Mouse (Mus musculus) hindbrain, embryonic 15.5 days (tissue): ENCODE results near the gene Cwc27. TPM values are rescaled to one million over a fixed set of nuclear protein-coding genes. Genes with fewer than 3 reads are reported as not detected.

Source experiments
- ATAC-seq: fragments of 200-750 bp; cut with Nextera tagmentation; 2 replicates; pipeline ENCODE4 v1.8.0; 2017; ENCODE audit warnings: low read depth, moderate number of reproducible peaks, moderate TSS enrichment; ENCODE audit not compliant: low FRiP score
- H3K27ac ChIP-seq: fragments of 300-500 bp; sonication (generic); replicated peaks from 2 replicates; pipeline ENCODE4 v1.5.1; 2015; ENCODE audit warnings: mild to moderate bottlenecking, inconsistent platforms
- H3K27me3 ChIP-seq: fragments of 300-500 bp; sonication (generic); 2 replicates; pipeline ENCODE4 v1.6.1; 2015; ENCODE audit warnings: control low read depth, inconsistent platforms
- H3K36me3 ChIP-seq: fragments of 300-500 bp; sonication (generic); 2 replicates; pipeline ENCODE4 v1.6.1; 2015; ENCODE audit warnings: control low read depth, inconsistent platforms
- H3K4me1 ChIP-seq: fragments of 300-500 bp; sonication (generic); replicated peaks from 2 replicates; pipeline ENCODE4 v1.6.1; 2015; ENCODE audit warnings: control low read depth, inconsistent platforms
- H3K4me2 ChIP-seq: fragments of 300-500 bp; sonication (generic); 2 replicates; pipeline ENCODE4 v1.6.1; 2015; ENCODE audit warnings: moderate library complexity, mild to moderate bottlenecking, inconsistent platforms
- H3K4me3 ChIP-seq: fragments of 300-500 bp; sonication (generic); 2 replicates; pipeline ENCODE4 v1.5.1; 2015; ENCODE audit warnings: mild to moderate bottlenecking, inconsistent platforms
- H3K9ac ChIP-seq: fragments of 300-500 bp; sonication (generic); 2 replicates; pipeline ENCODE4 v1.6.1; 2015; ENCODE audit warnings: inconsistent platforms
- H3K9me3 ChIP-seq: fragments of 300-500 bp; sonication (generic); 2 replicates; pipeline ENCODE4 v1.6.1; 2016; ENCODE audit warnings: control low read depth, inconsistent platforms
- WGBS: fragments of 180-500 bp; shearing (Covaris S2); methylation state at CpG from one replicate; pipeline ENCODE4 v1.1.7; 2015; 5-methylcytosine and 5-hydroxymethylcytosine counted together
- polyA plus RNA-seq: library from polyadenylated mRNA; unstranded; fragments of >200 nt; fragmentation: Nextera tagmentation; extraction: Ambion mirVana; gene quantifications from 2 replicates; pipeline ENCODE4 v1.2.1, GENCODE M21; 2015

Gene Cwc27
- polyA plus RNA-seq, 1 experiment from 2014 or later, result 19.9 TPM

DNA sequence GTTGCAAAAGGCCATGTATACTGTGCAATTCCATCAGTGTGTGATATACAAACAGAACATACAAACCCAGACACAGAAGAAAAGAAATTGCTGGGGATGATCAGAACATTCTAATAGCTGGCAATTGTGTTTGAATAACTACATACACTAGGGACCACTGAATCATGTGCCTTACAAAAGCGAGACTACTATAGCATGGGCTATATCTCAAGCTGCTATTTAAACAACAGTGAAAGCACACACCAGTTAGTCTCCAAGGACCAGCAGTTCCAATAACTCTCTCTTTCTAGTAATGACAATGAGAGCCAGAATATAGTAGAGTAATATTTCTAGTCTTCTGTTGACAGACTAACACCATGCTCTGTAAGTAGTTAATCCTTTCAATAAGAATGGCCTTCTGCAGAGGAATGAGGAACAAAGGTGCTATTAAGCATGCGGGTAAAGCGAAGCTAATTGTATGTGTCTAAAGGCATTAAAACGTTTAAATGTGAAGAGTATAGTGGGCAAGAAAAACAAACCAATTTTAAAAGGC lies 222.1 kb downstream of the Cwc27 start:
- peaks cover 6% of the 10 kb centered on the region; the same call in 1 of the 2 replicates for H3K4me1 ChIP-seq
- no peak overlapping the region for H3K4me2 ChIP-seq
- H3K9ac ChIP-seq, result no peak overlapping the region
- H3K27me3 ChIP-seq, result no peaks in the 10 kb centered on the region
- 0 out of 2 replicates have a peak, but pooled peaks have one; percentile 48 for ATAC-seq
- H3K36me3 ChIP-seq, result no peaks in the 10 kb centered on the region
- 50% methylated on average over 4 of the region's 4 CpGs for WGBS
- no peak overlapping the region for H3K27ac ChIP-seq
- no peak overlapping the region for H3K4me3 ChIP-seq
- no peaks in the 10 kb centered on the region for H3K9me3 ChIP-seq

DNA sequence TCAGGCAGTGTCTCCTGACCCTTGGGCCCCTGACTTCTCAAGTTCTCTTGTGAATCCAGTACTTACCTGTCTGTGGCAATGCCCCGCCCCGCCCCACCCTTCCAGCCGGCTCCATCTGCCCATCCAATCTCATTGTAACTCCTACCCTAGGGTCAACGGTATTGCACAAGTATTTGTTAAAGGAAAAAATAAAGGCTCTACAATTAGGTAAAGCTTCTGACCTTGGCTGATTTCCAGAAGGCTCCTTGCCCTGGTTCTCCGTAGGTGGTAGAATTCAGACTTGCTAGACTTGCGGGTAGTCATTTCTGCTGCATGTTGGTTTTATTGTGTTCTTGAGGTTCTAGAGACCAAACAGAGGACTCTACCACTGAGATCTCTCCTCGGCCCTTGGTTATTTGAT lies 226.0 kb downstream of the Cwc27 start:
- Histone ChIP-seq H3K4me1 (peaks cover 6% of the 10 kb centered on the region; the same call in 1 of the 2 replicates), H3K4me3 (no peak overlapping the region), H3K27me3 (no peaks in the 10 kb centered on the region), H3K27ac (no peak overlapping the region), H3K36me3 (no peaks in the 10 kb centered on the region), H3K9ac (no peak overlapping the region), H3K9me3 (no peaks in the 10 kb centered on the region), H3K4me2 (no peak overlapping the region)
- 86% methylated on average over 7 of the region's 7 CpGs for WGBS
- no peak for ATAC-seq

DNA sequence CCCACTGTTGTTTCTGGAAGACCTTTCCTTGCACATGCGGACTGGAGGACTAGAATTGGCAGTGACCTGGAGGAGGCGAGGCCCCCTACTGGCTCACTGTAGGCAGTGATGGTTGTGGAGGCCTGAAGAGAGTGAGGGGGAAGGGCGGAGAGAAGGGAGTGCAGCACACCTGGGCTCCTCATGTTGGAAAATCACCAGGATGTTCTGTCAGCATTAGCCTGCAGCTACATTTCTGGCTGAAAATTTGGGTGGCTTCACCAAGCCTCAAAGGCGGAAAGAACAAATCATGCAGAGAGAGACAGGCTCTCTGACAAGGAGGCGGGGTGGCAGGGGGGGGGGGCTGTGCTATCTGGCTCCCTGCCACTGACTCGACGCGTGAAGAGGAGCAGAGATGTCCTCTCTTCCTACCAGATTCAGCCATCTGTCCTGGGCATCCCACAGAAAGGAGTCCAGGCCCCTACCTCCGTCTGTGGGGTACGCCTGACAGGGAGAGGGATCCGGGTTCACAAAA lies 226.8 kb downstream of the Cwc27 start:
- no peak overlapping the region for H3K4me3 ChIP-seq
- WGBS, result 46% methylated on average over 11 of the region's 11 CpGs
- ATAC-seq, result peak; percentile 69
- no peak overlapping the region for H3K27ac ChIP-seq
- peaks cover 6% of the 10 kb centered on the region; the same call in 1 of the 2 replicates for H3K4me1 ChIP-seq
- no peaks in the 10 kb centered on the region for H3K27me3 ChIP-seq
- no peak overlapping the region for H3K9ac ChIP-seq
- no peaks in the 10 kb centered on the region for H3K9me3 ChIP-seq
- no peak overlapping the region for H3K4me2 ChIP-seq
- no peaks in the 10 kb centered on the region for H3K36me3 ChIP-seq

DNA sequence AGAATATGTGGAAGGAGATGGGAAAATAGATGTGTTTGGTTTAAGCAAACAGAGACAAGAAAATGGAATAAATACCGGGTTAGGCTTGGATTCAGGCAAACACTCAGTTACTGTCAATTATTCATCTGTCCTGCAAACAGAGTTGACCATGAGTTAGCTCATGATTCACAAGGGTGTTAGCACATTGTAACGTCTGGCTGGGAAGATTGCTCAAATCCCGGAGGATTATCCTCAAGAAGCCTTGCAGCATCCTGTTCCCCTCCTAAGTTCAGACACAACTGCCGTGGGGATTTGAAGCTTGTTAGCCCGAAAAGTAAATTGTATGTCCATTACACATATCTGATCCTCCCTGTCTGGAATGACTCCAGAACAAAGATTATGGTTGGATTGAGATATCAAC lies 228.6 kb downstream of the Cwc27 start:
- Histone ChIP-seq H3K9ac (no peak overlapping the region), H3K4me3 (no peak overlapping the region), H3K36me3 (no peaks in the 10 kb centered on the region), H3K9me3 (no peaks in the 10 kb centered on the region), H3K27me3 (no peaks in the 10 kb centered on the region), H3K4me1 (peaks cover 6% of the 10 kb centered on the region; the same call in 1 of the 2 replicates), H3K4me2 (no peak overlapping the region), H3K27ac (no peak overlapping the region)
- 76% methylated on average over 5 of the region's 5 CpGs for WGBS
- ATAC-seq, result no peak

Other genes with a start within 250 kb of the Cwc27 start
- 15.7 and 15.9 TPM in 2 replicates for gene Srek1ip1, start 24.7 kb downstream of the Cwc27 start, polyA plus RNA-seq
- gene Shisal2b, start 46.8 kb upstream of the Cwc27 start, polyA plus RNA-seq, result 1.9 and 2.7 TPM in 2 replicates
- gene Rgs7bp, start 237.8 kb upstream of the Cwc27 start, polyA plus RNA-seq, result 8.6 and 9.5 TPM in 2 replicates